Mouse (Mus musculus) liver, embryonic 14.5 days (tissue): Measurements from ENCODE around the gene Flcn.

ENCODE experiments used
- CTCF ChIP-seq: IDR thresholded peaks from 2 replicates; pipeline ENCODE4 v1.5.1; 2016; ENCODE audit warnings: antibody characterized with exemption, low read depth, control low read depth
- EP300 ChIP-seq: IDR thresholded peaks from 2 replicates; pipeline ENCODE4 v1.6.1; 2016; ENCODE audit warnings: antibody characterized with exemption, low read depth

DNA sequence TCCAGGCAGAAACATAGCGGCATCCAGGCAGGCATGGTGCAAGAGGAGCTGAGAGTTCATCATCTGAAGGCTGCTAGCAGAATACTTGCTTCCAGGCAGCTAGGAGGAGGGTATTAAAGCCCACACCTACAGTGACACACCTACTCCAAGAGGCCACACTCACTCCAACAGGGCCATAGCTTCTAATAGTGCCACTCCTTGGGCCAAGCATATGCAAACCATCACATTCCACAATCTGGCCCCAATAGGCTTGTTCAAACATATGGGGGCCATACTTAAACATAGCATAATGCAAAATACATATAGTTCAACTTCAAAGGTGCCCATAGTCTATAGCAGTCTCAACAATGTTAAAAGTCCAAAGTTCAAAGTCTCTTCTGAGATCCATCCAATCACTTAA is 20.5 kb downstream of the Flcn start:
- TF ChIP-seq CTCF (no peak), EP300 (no peak)
